Mouse (Mus musculus) monocyte, adult 5-6 weeks (primary cell): Measurements from ENCODE around the gene Rbm20. TPM values are rescaled to one million over a fixed set of nuclear protein-coding genes. Genes with fewer than 3 reads are reported as not detected.
"Not testable (repeated sequence)": the region's sequence is repeated elsewhere in the genome, so short reads cannot be mapped to it uniquely, and the experiment has no call there.

Experiments used
- ATAC-seq: fragments of 153-309, 156-312 bp; replicated peaks from 2 replicates; pipeline ENCODE4 v1.8.0; 2017; ENCODE audit warnings: mild to moderate bottlenecking; ENCODE audit not compliant: low TSS enrichment, insufficient number of reproducible peaks, severe bottlenecking, poor library complexity, low FRiP score
- total RNA-seq: library from RNA; stranded (forward); fragments of 200-1000, 200-491, 200-594 nt; gene quantifications from 3 replicates; pipeline ENCODE4 v1.2.3, GENCODE M21; 2017

Gene Rbm20
- not detected in 3 replicates for total RNA-seq

DNA sequence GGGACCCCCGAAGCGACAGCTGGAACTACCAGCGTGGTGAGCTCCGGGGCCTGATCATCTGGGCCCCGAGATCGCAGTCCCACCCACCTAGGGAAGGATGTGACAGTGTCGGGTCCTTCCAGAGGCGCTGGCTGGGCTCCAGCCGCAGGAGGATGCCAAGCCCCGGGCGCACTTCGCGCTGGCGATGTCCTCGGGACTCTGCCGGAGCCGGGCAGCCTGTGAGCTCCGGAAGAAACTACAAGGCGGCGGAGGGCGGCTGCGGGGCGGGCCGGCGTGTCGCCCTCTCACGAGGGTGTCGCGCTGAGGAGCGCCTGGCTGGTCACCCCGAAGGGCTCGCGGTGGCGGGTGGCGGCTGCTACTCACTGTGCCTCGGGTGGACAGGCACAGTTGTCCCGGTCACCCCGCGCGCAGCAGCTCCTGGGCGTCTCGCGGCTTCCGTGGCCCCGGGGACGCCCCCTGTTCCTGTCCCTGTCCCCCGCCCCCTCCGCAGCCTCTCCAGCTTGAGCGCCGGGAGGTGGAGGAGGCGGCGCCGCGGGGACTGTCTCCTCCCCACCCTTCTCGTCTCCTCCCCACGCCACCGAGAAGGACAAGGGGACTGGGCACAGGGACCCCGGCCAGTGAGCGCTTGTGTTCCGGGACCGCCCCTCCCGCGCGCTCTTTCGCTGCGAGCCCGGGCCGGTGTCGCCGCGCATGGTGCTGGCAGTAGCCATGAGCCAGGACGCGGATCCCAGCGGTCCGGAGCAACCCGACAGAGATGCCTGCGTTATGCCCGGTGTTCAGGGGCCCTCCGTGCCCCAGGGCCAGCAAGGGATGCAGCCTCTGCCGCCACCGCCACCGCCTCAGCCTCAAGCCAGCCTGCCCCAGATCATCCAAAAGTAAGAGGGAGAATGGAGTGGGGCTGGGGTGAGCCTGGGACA lies at the start of gene Rbm20:
Gene Rbm20, plus strand, starts transcription at position 589 of the 917 bp plus-strand sequence.
- no peak for ATAC-seq

DNA sequence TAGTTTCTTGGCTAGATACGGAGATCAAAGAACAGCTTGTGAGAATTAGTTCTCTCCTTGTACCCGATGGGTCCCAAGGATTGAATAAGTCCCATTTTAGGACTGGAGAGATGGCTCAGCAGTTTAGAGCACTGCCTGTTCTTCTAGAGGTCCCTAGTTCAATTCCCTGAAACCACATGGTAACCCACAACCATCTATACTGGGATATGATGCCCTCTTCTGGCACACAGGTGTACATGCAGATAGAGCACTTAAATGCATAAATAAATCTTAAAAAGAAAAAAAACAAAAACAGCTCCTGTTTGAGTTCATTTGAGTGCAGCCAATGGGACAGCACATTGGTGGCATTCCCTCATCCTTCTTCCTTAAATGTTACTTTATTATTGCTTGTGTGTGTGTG lies 39.1 kb upstream of the Rbm20 start:
- no peak for ATAC-seq

DNA sequence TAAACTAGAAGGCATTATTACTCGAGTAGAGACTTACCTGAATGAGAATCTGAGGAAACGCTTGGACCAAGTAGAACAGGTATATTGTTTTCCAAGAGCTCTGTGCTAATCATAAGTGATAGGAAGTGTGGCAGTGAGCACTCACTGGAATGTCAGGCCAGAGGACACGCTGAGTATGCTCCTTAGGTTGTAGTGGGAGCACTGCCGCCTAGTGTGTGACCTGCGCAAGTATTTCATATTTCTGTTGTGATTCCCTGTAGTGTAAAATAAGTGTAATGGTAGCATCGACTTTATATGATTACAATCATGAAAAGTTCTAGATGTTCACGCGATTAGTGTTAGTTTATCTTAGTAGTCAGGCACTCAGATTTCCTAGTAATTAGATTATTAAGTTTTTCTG lies 38.4 kb upstream of the Rbm20 start:
- no peak for ATAC-seq

DNA sequence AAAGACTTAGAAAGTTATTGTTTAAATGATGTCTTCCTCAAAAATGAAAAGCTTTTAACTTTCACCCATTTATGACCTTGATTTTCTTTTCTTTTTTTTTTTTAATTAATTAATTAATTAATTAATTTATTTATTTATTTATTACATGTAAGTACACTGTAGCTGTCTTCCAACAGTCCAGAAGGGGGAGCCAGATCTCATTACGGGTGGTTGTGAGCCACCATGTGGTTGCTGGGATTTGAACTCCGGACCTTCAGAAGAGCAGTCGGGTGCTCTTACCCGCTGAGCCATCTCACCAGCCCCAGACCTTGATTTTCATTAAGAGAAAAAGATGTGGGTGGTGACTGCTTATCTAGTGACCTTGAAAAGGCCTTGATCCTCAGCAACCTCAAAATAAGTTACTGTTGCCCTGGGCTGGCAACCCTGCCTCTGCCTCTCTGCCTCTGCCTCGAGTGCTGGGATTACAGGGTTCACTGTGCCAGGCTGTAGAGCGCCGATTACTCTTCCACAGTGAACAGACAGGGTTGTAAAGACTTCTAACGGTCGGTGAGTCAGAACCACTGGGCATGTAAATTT lies 33.0 kb upstream of the Rbm20 start:
- no peak for ATAC-seq

DNA sequence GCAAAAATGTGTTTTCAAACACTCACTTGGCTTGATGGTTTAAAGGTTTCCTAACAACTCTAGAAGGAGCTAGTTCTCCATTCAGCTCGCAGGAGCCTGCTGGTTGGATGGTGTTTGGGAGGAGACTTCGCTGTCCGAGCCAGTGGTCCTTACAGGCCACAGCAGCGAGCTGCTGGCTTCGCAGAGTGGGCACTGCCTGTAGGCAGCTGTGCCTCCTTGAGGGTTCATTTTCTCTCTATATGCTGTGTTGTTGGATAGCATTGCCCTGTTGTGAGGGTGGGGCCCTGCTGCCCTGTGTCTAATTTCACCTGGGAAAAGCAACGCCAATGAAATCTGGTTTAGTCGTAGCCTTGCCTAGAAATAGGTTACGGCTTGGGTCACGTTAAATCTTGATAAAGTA lies 29.8 kb upstream of the Rbm20 start:
- ATAC-seq: no peak

DNA sequence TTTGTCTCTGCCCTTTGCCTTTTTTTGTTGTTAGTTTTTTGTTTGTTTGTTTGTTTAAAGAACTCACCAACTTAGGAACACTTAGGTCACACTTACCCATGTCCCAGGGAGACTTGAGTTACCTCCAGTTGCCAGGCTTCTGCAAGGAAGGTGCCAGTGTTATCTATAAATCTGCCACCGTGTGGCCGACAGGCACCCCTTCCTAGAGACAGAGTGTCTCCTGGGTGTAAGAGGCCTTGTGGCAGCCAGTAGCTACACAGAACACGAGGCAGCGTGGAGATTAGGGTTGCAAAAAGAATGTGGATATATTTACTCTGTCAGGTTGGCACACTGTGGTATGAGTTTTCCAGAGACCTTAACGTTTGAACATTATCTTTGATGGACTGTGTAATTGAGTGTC lies 29.1 kb upstream of the Rbm20 start:
- no peak for ATAC-seq

DNA sequence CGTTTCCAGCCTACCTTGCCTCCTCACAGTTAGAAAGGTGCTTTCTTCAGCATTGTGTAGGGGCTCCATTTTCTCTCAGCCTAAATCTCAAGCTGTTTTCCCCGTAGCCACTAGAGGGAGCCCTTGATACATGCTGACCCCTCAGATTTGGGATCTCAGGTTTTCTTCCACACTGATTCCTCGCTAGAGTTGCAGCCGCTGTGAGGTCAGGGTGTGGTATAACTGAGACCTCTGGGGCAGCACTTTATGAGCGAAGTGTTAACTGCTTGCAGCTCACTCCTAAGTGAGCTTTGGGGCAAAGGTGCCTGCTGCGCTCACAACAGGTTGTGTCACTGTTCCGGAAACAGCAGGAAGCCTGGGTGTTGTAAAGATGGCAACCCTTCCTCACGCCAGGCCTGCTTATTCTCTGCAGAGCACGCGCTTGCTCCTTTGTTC lies 28.3 kb upstream of the Rbm20 start:
- ATAC-seq: peak; percentile 68

DNA sequence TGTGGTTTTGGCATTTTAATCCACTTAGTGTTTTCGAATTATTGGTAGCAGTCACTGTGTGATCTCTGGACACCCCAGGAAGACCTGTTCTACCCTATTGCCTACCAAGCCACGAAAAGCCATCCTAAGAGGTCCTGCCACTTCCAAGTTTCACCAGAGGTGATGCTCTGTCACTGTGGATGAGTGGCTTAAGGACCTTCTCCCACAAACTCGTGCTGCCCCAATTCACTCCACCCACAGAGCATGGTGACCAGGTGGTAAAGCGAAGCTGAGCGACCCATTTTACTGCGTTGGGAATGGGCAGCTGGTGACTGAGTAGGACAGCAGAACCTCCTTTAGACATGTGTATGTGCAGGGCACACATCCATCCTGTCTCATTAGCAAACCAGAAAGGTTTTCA lies 27.7 kb upstream of the Rbm20 start:
- ATAC-seq: no peak

DNA sequence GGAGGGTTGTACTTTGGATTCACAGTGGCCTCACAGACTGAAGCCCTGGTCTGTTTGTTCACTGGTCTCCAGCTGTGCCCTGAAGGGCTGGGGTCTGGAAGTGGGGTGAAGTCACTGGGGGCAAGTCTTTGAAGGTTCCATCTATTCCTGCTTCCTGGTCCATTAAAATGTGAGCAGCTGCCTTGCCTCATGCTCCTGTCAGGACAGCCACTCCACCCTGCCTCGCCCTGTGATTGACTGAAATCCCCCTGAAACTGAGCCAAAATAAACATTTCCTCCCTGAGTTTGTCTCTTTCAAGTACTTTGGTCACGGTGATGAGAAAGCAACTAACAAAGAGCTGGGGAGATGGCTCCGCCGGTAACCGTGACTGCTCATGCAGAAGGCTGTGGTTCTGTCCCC lies 27.3 kb upstream of the Rbm20 start:
- no peak for ATAC-seq

DNA sequence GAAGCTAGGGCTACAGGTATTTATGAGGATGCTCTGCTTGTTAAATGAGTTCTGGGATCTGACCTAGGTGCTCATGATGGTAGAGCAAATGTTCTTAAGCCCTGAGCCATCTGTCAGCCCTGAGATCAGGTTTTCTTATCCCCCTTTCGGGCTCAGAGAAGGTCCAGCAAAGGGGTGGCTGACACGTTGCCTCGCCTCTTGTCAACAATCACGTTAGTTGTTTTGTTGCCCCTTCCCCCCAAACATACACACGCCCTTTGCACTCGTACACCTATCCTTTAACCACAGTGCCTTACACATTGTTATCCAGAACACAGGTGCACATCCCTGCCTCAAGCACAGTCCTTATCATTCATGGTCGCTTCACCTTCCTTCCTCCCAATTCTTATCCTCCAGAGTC lies 26.2 kb upstream of the Rbm20 start:
- no peak for ATAC-seq

DNA sequence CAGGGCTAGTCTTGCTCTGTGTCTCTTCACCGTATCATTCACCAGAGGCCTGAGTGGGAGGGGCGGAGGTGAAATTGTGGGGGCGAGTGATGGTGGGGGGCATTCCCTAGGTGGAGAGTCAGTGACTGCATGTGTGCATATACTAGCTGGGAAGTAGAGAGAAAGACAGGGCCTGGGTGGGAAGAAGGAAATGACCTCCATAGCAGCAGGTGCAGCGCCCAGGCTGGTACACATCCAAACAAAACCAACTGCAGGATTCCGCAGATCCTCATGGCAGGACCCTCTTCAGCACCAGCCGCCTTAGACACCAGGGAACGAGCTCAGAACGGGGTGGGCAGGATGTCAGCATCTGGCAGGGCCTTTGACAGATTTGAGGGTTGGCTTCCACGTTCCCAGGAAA lies 24.8 kb upstream of the Rbm20 start:
- ATAC-seq: no peak

DNA sequence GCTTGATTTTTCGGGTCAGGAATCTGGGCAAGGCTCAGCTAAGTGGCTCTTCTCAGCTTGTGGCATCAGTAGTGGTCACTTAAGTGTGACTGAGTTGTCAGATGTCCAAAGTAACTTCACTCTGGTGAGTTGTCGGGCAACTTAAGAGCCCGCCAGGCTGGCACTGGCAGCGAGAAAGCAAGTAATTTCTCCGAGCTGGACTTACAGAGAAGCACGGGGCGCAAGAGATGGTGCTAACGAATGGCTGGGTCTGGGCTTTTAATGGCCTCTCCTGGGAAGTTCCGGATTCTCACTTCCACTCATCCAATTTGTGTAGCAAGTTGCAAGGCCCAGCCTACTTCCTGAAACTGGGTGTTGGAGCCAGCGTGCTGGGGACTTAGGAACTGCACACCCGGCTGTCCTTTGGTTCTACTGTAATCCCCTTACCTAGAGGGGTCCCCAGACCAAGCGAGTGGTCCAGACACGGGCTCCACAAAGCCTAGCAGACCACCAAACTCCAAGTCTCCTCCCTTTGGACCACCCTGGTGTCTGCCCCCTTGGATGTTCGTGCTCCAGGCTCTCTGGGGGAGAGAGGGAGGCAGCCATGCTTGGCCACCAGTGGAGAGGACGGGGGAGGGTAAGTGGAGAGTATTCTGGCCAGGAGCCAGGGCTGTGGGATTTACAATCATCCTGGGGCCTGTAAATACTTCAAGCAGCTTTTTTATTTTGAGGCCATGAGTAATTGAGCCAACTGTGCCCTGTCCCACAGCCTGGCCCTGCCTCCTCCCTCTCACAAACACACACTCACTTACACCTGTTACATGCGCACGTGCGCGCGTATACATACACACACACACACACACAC lies 23.3 kb upstream of the Rbm20 start:
- no peak for ATAC-seq

DNA sequence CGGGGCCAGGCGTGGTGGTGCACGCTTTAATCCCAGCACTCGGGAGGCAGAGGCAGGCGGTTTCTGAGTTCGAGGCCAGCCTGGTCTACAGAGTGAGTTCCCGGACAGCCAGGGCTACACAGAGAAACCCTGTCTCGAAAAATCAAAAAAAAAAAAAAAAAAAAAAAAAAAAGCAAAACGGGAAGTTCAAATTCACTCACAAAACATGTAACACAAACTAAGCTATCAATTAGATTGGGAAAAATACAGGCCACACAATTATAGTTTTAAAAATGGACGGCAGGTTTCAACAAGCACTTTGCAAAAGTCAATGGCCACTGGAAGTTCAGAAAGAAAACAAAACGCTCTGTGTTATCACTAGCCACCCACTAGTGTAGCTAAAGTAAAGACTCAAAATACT lies 20.7 kb upstream of the Rbm20 start:
- ATAC-seq: not testable (repeated sequence)

DNA sequence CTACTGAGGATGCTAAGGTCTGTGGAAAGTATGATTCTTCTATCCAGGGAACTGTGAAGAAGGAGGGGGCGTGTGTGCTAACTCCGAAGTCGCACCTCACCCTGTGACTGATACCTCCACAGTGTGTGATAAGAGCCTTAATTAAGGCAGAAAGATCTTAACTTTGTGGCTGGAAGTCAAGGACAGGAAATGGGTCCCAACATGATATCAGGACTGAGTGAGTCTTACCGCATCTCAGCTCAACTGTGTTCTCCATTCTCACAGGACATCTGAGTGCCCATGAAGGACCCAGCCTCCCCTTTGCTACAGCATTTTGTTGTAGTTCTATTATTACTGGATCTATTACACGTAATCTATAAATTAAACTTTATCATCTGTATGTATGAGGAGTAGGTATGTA lies 19.7 kb upstream of the Rbm20 start:
- ATAC-seq: no peak

DNA sequence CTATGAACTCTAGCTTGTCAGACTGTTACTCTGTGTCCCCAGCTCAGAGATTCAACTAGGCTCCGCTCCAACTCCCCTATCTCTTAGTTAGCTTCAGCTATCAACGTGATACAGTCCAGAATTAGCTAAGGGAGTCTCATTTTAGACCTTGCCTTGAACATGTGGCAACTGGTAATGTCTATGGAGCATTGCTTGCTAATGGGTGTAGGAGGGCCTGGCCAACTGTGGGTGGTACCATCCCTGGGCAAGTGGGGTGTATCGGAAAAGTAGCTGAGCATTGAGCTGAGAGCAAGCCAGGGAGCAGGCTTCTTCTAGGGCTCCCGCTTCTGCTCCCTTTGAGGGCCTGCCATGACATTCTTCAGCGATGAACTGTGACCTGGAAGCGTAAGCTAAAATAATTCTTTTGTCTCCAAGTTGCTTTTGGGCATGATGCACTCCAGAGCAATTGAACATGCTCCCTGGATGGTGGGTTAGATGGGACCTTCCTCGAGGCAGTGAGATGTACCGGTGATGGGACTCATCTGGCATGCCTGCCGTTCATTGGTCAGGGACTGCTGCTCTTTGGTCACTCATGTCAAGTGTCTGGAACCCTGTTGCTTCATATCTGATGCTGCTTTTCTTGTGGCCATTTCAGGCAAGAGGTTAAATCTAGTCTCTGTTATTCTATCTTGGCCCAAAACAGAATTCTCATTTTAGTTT lies 16.2 kb upstream of the Rbm20 start:
- no peak for ATAC-seq

DNA sequence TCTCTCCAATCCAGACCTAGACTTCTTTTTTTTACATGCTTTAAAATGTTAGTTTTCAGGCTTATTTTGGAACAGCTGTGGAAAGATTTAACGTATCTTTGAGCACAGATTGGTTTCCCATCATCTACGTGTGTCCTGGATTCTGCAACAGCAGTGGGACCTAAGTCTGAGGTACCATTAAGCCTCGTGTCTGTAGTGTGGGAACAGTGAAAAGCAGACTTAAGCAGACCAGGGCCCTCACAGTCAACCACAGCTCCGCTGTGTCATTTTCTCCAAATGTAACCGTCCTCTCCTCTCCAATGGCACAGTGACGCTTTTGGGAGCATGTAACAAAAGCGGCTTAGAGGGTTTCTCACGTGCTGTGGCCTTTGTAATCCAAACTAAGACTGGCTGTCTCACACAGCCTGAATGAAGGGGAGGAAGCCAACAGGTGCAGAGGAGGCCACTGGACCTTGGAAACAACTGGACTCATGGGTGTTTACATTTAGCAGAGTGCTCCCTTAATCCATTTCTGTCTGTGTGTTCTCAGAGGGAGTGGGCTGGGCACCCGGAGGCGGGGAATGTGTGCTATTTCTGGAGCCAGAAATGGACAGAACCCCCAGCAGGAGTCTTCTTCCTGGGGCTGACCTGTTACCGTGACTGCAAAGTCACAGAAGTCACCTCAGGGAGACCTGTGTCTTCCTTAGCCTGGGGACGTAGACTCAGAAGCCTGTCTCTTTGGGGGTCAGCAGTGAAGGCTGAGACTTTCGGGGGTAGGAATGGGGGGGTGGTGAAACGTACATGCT lies 15.0 kb upstream of the Rbm20 start:
- ATAC-seq: no peak

DNA sequence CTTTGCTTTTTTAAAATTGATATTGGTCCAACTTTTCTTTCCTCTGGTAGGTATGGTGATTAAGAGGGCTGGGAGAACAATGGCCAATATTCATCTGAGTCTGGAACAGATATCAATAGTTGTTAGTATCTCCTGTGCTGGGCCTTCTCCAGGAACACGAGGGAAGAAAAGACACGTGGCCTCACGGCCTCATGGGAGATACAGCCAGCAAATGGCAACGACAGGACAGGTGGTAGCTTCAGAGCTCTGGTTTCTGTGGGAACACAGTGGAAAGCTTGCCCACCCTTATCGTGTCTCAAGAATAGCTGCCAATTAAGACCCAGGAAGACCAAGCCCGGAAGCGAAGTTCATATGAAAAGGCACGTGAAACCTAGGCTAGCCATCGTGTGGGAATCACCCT lies 12.3 kb upstream of the Rbm20 start:
- ATAC-seq: no peak

DNA sequence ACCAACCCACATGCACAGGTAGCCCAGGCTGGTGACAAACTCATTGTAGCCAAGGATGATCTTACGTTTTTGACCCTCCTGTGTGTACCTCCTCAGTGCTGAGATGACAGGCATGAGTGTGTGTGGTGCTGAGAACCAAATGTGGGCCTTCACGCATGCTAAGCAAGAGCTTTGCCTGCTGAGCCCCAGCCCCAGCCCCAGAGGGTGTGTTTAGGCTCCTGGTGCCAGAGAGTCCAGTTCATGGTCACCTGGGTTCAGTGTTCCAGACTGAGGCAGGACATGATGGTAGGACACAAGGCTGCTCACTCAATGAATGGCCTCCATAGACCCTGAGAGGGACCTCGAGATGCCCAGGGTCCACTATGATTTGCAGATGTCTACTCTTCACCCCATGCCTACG lies 11.7 kb upstream of the Rbm20 start:
- no peak for ATAC-seq
